Comparison of ENCODE assay signal across 9 mouse cellular contexts in genomic region chr6:53782880-53783539, GRCm38 (mm10). TPM values are rescaled to one million over a fixed set of nuclear protein-coding genes. Genes with fewer than 3 reads are reported as not detected.
DNase-seq lines count a peak whose midpoint lies in the region; ATAC-seq and TF ChIP-seq lines count a peak whose summit lies in the region.
"Had no signal": no experiment of that assay in that cellular context is flagged by ENCODE, and none has a peak within 500 bp of the region (broad histone marks: within the 10 kb centered on the region; RNA-seq: fewer than 3 reads in every experiment).

No protein-coding gene starts in this region.

- DNase-seq in adrenal gland, adult (ENCODE audit: inconsistent age in 2 of 2, low spot score in 1 of 2): peak; percentile 42 to 82
- no peak for DNase-seq in adrenal gland, postnatal 4 days (ENCODE audit: low spot score in 2 of 2)
- peak; percentile 44 for DNase-seq in ovary, postnatal 14 days (ENCODE audit: low spot score)
- no peak for DNase-seq in ovary, postnatal 10 days (ENCODE audit: low spot score)
- DNase-seq in cerebellum, postnatal 36 days: peak; percentile 56 to 70
- peak; percentile 50 for DNase-seq in liver, postnatal 0 days
- peak; percentile 63 for DNase-seq in right cerebral cortex, postnatal 14 days

- WGBS in hindbrain, embryonic 16.5 days: 45% methylated on average over 16 of the region's 16 CpGs
- 37% methylated on average over 16 of the region's 16 CpGs for WGBS in liver, postnatal 0 days (ENCODE audit: insufficient replicate concordance)

- H3K4me2 ChIP-seq in hindbrain, embryonic 16.5 days (ENCODE audit: low read length): no peak overlapping the region
- H3K4me2 ChIP-seq in liver, postnatal 0 days (ENCODE audit: low read depth, low read length): no peak overlapping the region

- TF ChIP-seq EP300 in liver, postnatal 0 days (IDR thresholded peaks at IDR 0.05; ENCODE audit: low read depth): no peak

- H3K27ac ChIP-seq in hindbrain, embryonic 16.5 days (ENCODE audit: low read depth, low read length): no peak overlapping the region
- H3K27ac ChIP-seq in liver, postnatal 0 days (ENCODE audit: low read depth): no peak overlapping the region

- H3K9ac ChIP-seq in hindbrain, embryonic 16.5 days (ENCODE audit: low read depth, low read length): no peak overlapping the region
- no peak overlapping the region for H3K9ac ChIP-seq in liver, postnatal 0 days (replicated peaks)

- no peaks in the 10 kb centered on the region for H3K9me3 ChIP-seq in hindbrain, embryonic 16.5 days (ENCODE audit: control insufficient read depth, low read length)
- H3K9me3 ChIP-seq in liver, postnatal 0 days (ENCODE audit: low read length): no peaks in the 10 kb centered on the region
- H3K9me3 ChIP-seq: megakaryocyte, embryonic 14.5 days had no signal

- no peaks in the 10 kb centered on the region for H3K27me3 ChIP-seq in hindbrain, embryonic 16.5 days (replicated peaks; ENCODE audit: control insufficient read depth, insufficient read depth, low read length)
- no peaks in the 10 kb centered on the region for H3K27me3 ChIP-seq in liver, postnatal 0 days (ENCODE audit: insufficient read depth, low read length)

- H3K4me3 ChIP-seq in hindbrain, embryonic 16.5 days (ENCODE audit: low read length): no peak overlapping the region
- no peak overlapping the region for H3K4me3 ChIP-seq in liver, postnatal 0 days (ENCODE audit: low read depth, low read length)
- H3K4me3 ChIP-seq: megakaryocyte, embryonic 14.5 days had no signal

- peak; percentile 27; the same call in 1 of the 2 replicates for ATAC-seq in hindbrain, embryonic 16.5 days
- ATAC-seq in liver, postnatal 0 days: no peak

- H3K36me3 ChIP-seq in hindbrain, embryonic 16.5 days (ENCODE audit: control insufficient read depth, insufficient read depth, low read length): no peaks in the 10 kb centered on the region
- no peaks in the 10 kb centered on the region for H3K36me3 ChIP-seq in liver, postnatal 0 days (replicated peaks; ENCODE audit: insufficient read depth, low read length)

- no peaks in the 10 kb centered on the region for H3K4me1 ChIP-seq in hindbrain, embryonic 16.5 days (ENCODE audit: control insufficient read depth, insufficient read depth, low read depth, low read length)
- no peaks in the 10 kb centered on the region for H3K4me1 ChIP-seq in liver, postnatal 0 days (ENCODE audit: insufficient read depth)
- H3K4me1 ChIP-seq: megakaryocyte, embryonic 14.5 days had no signal

- peak; percentile 82 for TF ChIP-seq CTCF in liver, postnatal 0 days (IDR thresholded peaks at IDR 0.05; ENCODE audit: low read depth)

RNA-seq across cellular contexts. Expression of gene Tril, which starts 37.6 kb away (rescaled TPM):
- total RNA-seq in adrenal gland, postnatal 4 days (2021): 10 to 100 TPM; 32.3 to 45.3 TPM
- 21.4 and 21.7 TPM in 2 replicates for polyA plus RNA-seq in hindbrain, embryonic 16.5 days (2015; fragmentation: Nextera tagmentation; extraction: Ambion mirVana)
- 0.25 and 0.31 TPM in 2 replicates for polyA plus RNA-seq in liver, postnatal 0 days (2015; fragmentation: Nextera tagmentation; extraction: Ambion mirVana)

Comparison
In these comparisons a context has a peak if more than half of its experiments do, and no peak if none do; other contexts are left out.
1. DNase-seq: peak in adrenal gland, adult (2 of 2), ovary, postnatal 14 days (single experiment), cerebellum, postnatal 36 days (2 of 2), liver, postnatal 0 days (single experiment) and right cerebral cortex, postnatal 14 days (single experiment); none in adrenal gland, postnatal 4 days (0 of 2) and ovary, postnatal 10 days (single experiment).
2. RNA of gene Tril, which starts 37.6 kb away (polyA plus RNA-seq): 21.4 to 21.7 TPM in hindbrain, embryonic 16.5 days; 0.25 to 0.31 TPM in liver, postnatal 0 days; every median in the first group is over 10 times any median in the second.